Mouse (Mus musculus) heart, embryonic 13.5 days (tissue): ENCODE measurements around the gene Eef1akmt2. TPM values are rescaled to one million over a fixed set of nuclear protein-coding genes. Genes with fewer than 3 reads are reported as not detected.

ENCODE experiments used
- ATAC-seq: fragments of 200-750 bp; cut with Nextera tagmentation; 2 replicates; pipeline ENCODE4 v1.8.0; 2017; ENCODE audit warnings: moderate TSS enrichment; ENCODE audit not compliant: insufficient number of reproducible peaks, low FRiP score, low TSS enrichment; ENCODE audit errors: extremely low read depth
- H3K27ac ChIP-seq: fragments of 300-500 bp; sonication (generic); replicated peaks from 2 replicates; pipeline ENCODE4 v1.5.1; 2015; ENCODE audit warnings: moderate library complexity, mild to moderate bottlenecking, inconsistent platforms
- H3K27me3 ChIP-seq: fragments of 300-500 bp; sonication (generic); replicated peaks from 2 replicates; pipeline ENCODE4 v1.6.1; 2015; ENCODE audit warnings: mild to moderate bottlenecking, inconsistent platforms
- H3K36me3 ChIP-seq: fragments of 300-500 bp; sonication (generic); 2 replicates; pipeline ENCODE4 v1.6.1; 2015; ENCODE audit warnings: mild to moderate bottlenecking, inconsistent platforms
- H3K4me1 ChIP-seq: fragments of 300-500 bp; sonication (generic); 2 replicates; pipeline ENCODE4 v1.6.1; 2015; ENCODE audit warnings: inconsistent platforms
- H3K4me2 ChIP-seq: fragments of 300-500 bp; sonication (generic); 2 replicates; pipeline ENCODE4 v1.6.1; 2015; ENCODE audit warnings: inconsistent platforms, mild to moderate bottlenecking, moderate library complexity
- H3K4me3 ChIP-seq: fragments of 300-500 bp; sonication (generic); 2 replicates; pipeline ENCODE4 v1.5.1; 2015; ENCODE audit warnings: moderate library complexity, mild to moderate bottlenecking, inconsistent platforms
- H3K9ac ChIP-seq: fragments of 300-500 bp; sonication (generic); 2 replicates; pipeline ENCODE4 v1.6.1; 2015; ENCODE audit warnings: inconsistent platforms, mild to moderate bottlenecking, moderate library complexity
- H3K9me3 ChIP-seq: fragments of 300-500 bp; sonication (generic); 2 replicates; pipeline ENCODE4 v1.6.1; 2016; ENCODE audit warnings: inconsistent platforms
- WGBS: fragments of 180-500 bp; shearing (Covaris S2); methylation state at CpG from one replicate; pipeline ENCODE4 v1.1.7; 2015; ENCODE audit warnings: mixed read lengths; 5-methylcytosine and 5-hydroxymethylcytosine counted together
- polyA plus RNA-seq: library from polyadenylated mRNA; unstranded; fragments of >200 nt; fragmentation: Nextera tagmentation; extraction: Ambion mirVana; gene quantifications from 2 replicates; pipeline ENCODE4 v1.2.1, GENCODE M21; 2015

Eef1akmt2 gene
- polyA plus RNA-seq, 1 experiment from 2014 or later: 38.5 TPM

DNA sequence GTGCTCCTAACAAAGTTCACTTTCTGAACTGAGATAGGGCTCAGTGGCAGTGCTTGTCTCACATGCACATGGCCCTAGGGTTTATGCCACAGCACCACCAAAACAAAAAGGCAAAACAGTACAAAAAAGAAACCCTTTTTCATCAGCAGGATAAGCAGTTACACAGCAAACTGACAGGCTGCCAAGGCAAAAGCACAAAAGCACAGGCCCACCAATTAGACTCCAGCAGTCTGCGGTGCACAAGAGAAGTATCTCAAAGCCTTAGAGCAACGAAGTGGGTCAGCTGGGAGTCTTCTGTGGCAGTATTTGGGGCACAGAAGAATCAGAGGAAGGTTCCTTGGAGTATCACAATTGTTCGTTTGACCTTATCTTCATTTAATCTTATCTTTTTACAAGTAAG, 31.8 kb downstream of the Eef1akmt2 start:
- no peak for ATAC-seq
- H3K4me3 ChIP-seq: no peak overlapping the region
- H3K36me3 ChIP-seq: peaks cover 30% of the 10 kb centered on the region
- no peak overlapping the region for H3K27ac ChIP-seq
- no peak overlapping the region for H3K9ac ChIP-seq
- H3K4me1 ChIP-seq: no peaks in the 10 kb centered on the region
- H3K9me3 ChIP-seq: no peaks in the 10 kb centered on the region
- WGBS: 65% methylated on average over 3 of the region's 3 CpGs
- H3K4me2 ChIP-seq: no peak overlapping the region
- no peaks in the 10 kb centered on the region for H3K27me3 ChIP-seq

DNA sequence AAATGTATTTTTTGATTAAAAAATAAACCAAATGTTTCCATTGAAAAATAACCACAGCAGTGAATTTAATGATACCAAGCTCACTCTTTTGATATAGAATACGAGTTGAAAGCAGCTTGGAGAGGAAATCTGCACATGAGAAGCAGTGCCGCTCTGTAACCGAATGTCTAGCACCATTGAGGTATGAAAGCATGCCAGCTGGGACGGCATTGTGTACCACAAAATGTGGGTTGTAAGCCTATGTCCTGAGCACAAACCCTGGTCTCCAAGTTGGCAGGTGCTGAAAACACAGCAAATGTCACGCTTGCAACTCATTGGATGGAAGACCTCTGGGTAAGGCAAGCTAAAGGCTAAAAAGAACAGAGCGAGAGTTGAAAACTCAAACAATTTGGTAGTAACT, 35.4 kb downstream of the Eef1akmt2 start:
- H3K4me1 ChIP-seq: peaks cover 12% of the 10 kb centered on the region
- ATAC-seq: no peak
- 88% methylated on average over 6 of the region's 6 CpGs for WGBS

GRCm38 (mm10) chr7:132816528-132816927, 35.9 kb downstream of the Eef1akmt2 start:
- no peak overlapping the region for H3K27ac ChIP-seq
- no peak for ATAC-seq

More for the DNA sequence above, 35.4 kb downstream of the Eef1akmt2 start:
- Histone ChIP-seq H3K9ac (no peak overlapping the region), H3K4me3 (no peak overlapping the region), H3K36me3 (peaks cover 15% of the 10 kb centered on the region; the same call in 1 of the 2 replicates), H3K27ac (no peak overlapping the region), H3K27me3 (no peaks in the 10 kb centered on the region), H3K4me2 (no peak overlapping the region), H3K9me3 (no peaks in the 10 kb centered on the region)

DNA sequence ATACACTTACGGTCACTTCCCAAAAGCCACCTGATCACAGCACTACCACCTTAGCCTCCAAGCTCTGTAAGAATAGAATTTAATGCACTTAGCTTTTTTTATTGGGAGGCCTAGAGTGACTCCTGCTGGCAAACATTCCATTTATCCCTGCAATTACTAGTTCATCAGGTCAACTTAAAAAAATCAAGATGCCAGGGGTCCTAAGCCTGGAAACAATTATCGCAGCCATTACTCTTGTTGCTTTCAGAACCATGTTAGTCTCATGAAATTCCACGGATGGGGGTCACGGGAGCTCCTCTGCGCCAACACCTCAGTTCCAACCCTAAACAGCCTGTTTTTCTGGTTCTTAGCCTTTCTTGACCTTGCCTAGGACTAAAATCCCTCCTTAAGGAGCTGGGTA, 37.4 kb downstream of the Eef1akmt2 start:
- Histone ChIP-seq H3K9me3 (no peaks in the 10 kb centered on the region), H3K4me2 (no peak overlapping the region), H3K4me1 (peaks cover 31% of the 10 kb centered on the region), H3K9ac (no peak overlapping the region), H3K27ac (no peak overlapping the region), H3K4me3 (no peak overlapping the region), H3K27me3 (no peaks in the 10 kb centered on the region), H3K36me3 (peaks cover 8% of the 10 kb centered on the region; the same call in 1 of the 2 replicates)
- 76% methylated on average over 5 of the region's 5 CpGs for WGBS
- ATAC-seq: no peak

More at GRCm38 (mm10) chr7:132816528-132816927, 35.9 kb downstream of the Eef1akmt2 start:
- 89% methylated on average over 2 of the region's 2 CpGs for WGBS
- H3K4me2 ChIP-seq: no peak overlapping the region
- H3K27me3 ChIP-seq: no peaks in the 10 kb centered on the region
- no peak overlapping the region for H3K4me3 ChIP-seq
- peaks cover 17% of the 10 kb centered on the region for H3K4me1 ChIP-seq
- H3K9ac ChIP-seq: no peak overlapping the region
- no peaks in the 10 kb centered on the region for H3K9me3 ChIP-seq
- peaks cover 15% of the 10 kb centered on the region; the same call in 1 of the 2 replicates for H3K36me3 ChIP-seq

- peaks cover 6% of the 10 kb centered on the region; the same call in 1 of the 2 replicates for H3K36me3 ChIP-seq
- peaks cover 42% of the 10 kb centered on the region for H3K4me1 ChIP-seq
- H3K27ac ChIP-seq: peak overlapping the region; percentile 94
- WGBS: 1% methylated on average over 7 of the region's 7 CpGs
- H3K27me3 ChIP-seq: no peaks in the 10 kb centered on the region
- H3K4me3 ChIP-seq: peak overlapping the region; percentile 79
- peak overlapping the region; percentile 91 for H3K9ac ChIP-seq
- no peak for ATAC-seq
- peak overlapping the region; percentile 89 for H3K4me2 ChIP-seq
- no peaks in the 10 kb centered on the region for H3K9me3 ChIP-seq
Measured at GRCm38 (mm10) chr7:132814089-132814450, 38.4 kb downstream of the Eef1akmt2 start.

- H3K36me3 ChIP-seq: peaks cover 6% of the 10 kb centered on the region; the same call in 1 of the 2 replicates
- peak within 1 kb of the TSS; percentile 94 for H3K27ac ChIP-seq
- under 1% methylated on average over 84 of the region's 85 CpGs for WGBS
- peak; percentile 48; the same call in 1 of the 2 replicates for ATAC-seq
- peak within 1 kb of the TSS; percentile 79 for H3K4me3 ChIP-seq
- H3K4me1 ChIP-seq: peaks cover 47% of the 10 kb centered on the region
- H3K27me3 ChIP-seq: no peaks in the 10 kb centered on the region
- H3K9ac ChIP-seq: peak within 1 kb of the TSS; percentile 91
- no peaks in the 10 kb centered on the region for H3K9me3 ChIP-seq
- H3K4me2 ChIP-seq: peak within 1 kb of the TSS; percentile 89
Measured at GRCm38 (mm10) chr7:132813416-132814088, 38.9 kb downstream of the Eef1akmt2 start, which contains the start of gene Fam53b. TSS of gene Fam53b (minus strand) at chr7:132813886.

GRCm38 (mm10) chr7:132812619-132813415, 39.7 kb downstream of the Eef1akmt2 start:
- Histone ChIP-seq H3K4me1 (peaks cover 54% of the 10 kb centered on the region), H3K4me3 (peak overlapping the region; percentile 79), H3K27me3 (no peaks in the 10 kb centered on the region), H3K36me3 (0 out of 2 replicates have a peak, but pooled peaks cover 2% of the 10 kb centered on the region), H3K4me2 (peak overlapping the region; percentile 89), H3K27ac (peak overlapping the region; percentile 94), H3K9me3 (no peaks in the 10 kb centered on the region), H3K9ac (peak overlapping the region; percentile 91)
- under 1% methylated on average over 59 of the region's 59 CpGs for WGBS
- ATAC-seq: peak; percentile 39; the same call in 1 of the 2 replicates

DNA sequence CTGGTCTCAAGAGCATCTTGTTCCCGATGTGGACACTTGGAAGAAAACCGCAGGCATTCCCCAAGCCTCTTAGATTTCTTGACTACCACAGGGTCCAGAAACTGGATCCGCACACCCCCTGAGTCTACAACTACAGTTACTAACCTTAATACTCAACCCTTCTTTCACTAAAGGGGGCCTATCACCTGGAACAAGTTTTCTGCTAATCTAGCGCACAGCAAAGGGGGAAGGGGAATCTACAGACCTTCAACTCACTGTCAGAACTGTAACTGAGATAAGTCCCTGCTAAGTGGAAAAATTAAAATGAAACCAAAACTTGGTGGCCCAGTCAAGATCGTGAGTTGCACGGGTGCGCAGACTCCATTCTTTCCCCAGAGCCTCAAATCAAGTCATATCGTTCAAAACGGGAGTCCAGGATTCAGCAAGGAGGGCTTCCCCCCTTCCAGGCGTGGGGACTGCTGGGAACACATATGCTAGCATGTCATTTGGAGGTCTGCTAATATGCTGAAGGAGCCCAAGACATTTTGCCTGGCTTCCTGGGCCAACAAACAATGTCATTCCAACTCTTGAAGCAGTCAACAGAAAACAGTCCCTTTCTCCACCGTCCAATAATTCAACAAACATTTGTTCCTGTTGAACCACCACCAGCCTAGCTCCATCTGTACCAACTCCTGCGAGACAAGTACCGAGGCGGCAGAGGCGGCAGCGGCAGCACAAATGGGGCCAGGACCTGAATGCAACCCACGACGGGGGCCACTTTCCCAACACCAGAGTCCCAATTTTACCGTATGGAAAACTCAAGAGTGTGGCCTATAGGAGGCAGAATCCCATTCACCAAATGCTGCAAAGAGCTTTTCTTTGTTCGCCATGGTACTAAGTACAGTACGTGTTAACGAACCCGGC, 40.5 kb downstream of the Eef1akmt2 start:
- H3K4me3 ChIP-seq: peak overlapping the region; percentile 79
- ATAC-seq: no peak
- peaks cover 63% of the 10 kb centered on the region for H3K4me1 ChIP-seq
- H3K4me2 ChIP-seq: peak overlapping the region; percentile 89
- H3K27ac ChIP-seq: peak overlapping the region; percentile 94
- no peaks in the 10 kb centered on the region for H3K9me3 ChIP-seq
- peak overlapping the region; percentile 91 for H3K9ac ChIP-seq
- 12% methylated on average over 23 of the region's 23 CpGs for WGBS
- no peaks in the 10 kb centered on the region for H3K27me3 ChIP-seq
- H3K36me3 ChIP-seq: 0 out of 2 replicates have a peak, but pooled peaks cover under 1% of the 10 kb centered on the region

DNA sequence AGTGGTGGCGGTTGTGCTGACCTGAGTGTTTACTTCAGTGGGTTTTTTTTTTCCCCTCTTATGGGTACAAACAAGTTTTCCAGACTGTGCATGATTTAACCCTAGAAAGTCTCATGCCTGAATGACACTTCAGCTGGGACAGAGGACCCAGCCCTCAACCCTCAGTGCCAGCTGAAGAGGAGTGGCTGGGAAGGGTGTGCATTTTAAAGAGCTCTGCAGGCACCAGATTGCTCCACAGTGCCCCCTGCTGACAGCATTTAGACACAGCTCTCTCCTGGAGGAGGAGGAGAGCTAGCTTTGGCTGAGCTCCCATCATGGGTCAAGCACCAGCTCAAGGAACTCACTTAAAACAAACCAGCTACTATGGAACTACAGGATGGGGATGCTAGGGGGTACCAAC, 41.6 kb downstream of the Eef1akmt2 start:
- Histone ChIP-seq H3K9me3 (no peaks in the 10 kb centered on the region), H3K27me3 (no peaks in the 10 kb centered on the region), H3K4me2 (peak overlapping the region; percentile 89; the same call in 1 of the 2 replicates), H3K4me1 (peaks cover 73% of the 10 kb centered on the region), H3K27ac (no peak overlapping the region), H3K36me3 (no peaks in the 10 kb centered on the region), H3K9ac (no peak overlapping the region), H3K4me3 (no peak overlapping the region)
- ATAC-seq: no peak
- 83% methylated on average over 1 of the region's 1 CpGs for WGBS

- Histone ChIP-seq H3K27ac (0 out of 2 replicates have a peak overlapping the region, but pooled peaks have one; percentile 50), H3K9ac (peak overlapping the region; percentile 33; the same call in 1 of the 2 replicates)
- 27% methylated on average over 6 of the region's 6 CpGs for WGBS
Measured at GRCm38 (mm10) chr7:132810368-132810767, 42.1 kb downstream of the Eef1akmt2 start.

More at GRCm38 (mm10) chr7:132810368-132810767, 42.1 kb downstream of the Eef1akmt2 start:
- Histone ChIP-seq H3K9me3 (no peaks in the 10 kb centered on the region), H3K4me1 (peaks cover 79% of the 10 kb centered on the region), H3K27me3 (no peaks in the 10 kb centered on the region), H3K36me3 (no peaks in the 10 kb centered on the region), H3K4me2 (peak overlapping the region; percentile 18; the same call in 1 of the 2 replicates), H3K4me3 (no peak overlapping the region)
- ATAC-seq: no peak
